Mouse (Mus musculus) Patski (cell line): ENCODE data around the gene Bbs12. TPM values are rescaled to one million over a fixed set of nuclear protein-coding genes. Genes with fewer than 3 reads are reported as not detected.

Source experiments
- ATAC-seq: fragments of 100-300 bp; one replicate; pipeline ENCODE4 v1.8.0; 2021
- CTCF ChIA-PET: fragments of 350-600 bp; sonication (Branson Sonifier 250); formaldehyde crosslinking; loops from one replicate; lab custom pipeline; 2022; ENCODE audit warnings: inconsistent platforms; lab: Charles Lee
- POLR2A ChIA-PET: fragments of 350-600 bp; sonication (Branson Sonifier 250); formaldehyde crosslinking; loops from one replicate; lab custom pipeline; 2022; ENCODE audit warnings: antibody characterized with exemption, inconsistent platforms; lab: Charles Lee
- DNase-seq: peaks from one replicate; pipeline ENCODE4 v3.0.0-alpha.2; 2011; ENCODE audit warnings: low read depth, low spot score
- H3K27me3 ChIP-seq: fragments of 371-371 bp; one replicate; pipeline ENCODE4 v1.5.1; 2021
- CTCF ChIP-seq: fragments of 100-300 bp; IDR thresholded peaks from one replicate; pipeline ENCODE4 v1.5.1; 2021
- in situ Hi-C: fragments of 300-500 bp; cut with MboI; formaldehyde crosslinking; loops from 3 replicates; pipeline ENCODE4 v1.11.1; 2018; ENCODE audit warnings: low pct_unique_long_range_greater_than_20kb, mixed read lengths
- polyA plus RNA-seq: library from polyadenylated mRNA; unstranded; gene quantifications from one replicate; pipeline ENCODE4 v1.2.3, GENCODE M21; 2021

Gene Bbs12
- polyA plus RNA-seq, 1 experiment from 2014 or later: 18.8 TPM

- ChIA-PET CTCF (interaction anchor here (0.6 to 3.0 kb wide), 15 partner anchors 7 to 105 kb away, joined by 3 to 31 read pairs (median 5); partner anchors contain the start of gene Fgf2), POLR2A (no interaction called here)
- in situ Hi-C loops: loop anchor here (10.0 kb wide), 1 partner anchor 880 kb away; no protein-coding TSS in a partner anchor
- H3K27me3 ChIP-seq: no peaks in the 10 kb centered on the region
- ATAC-seq (no peak), DNase-seq (no peak)
- peak; percentile 74 for TF ChIP-seq CTCF
These were observed 12.0 kb downstream of the Bbs12 start for GRCm38 (mm10) chr3:37324310-37324709.

- POLR2A ChIA-PET: no interaction called here
- in situ Hi-C loops: loop anchor here (10.0 kb wide), 1 partner anchor 879 kb away; no protein-coding TSS in a partner anchor
- no peak for ATAC-seq
- CTCF ChIA-PET: interaction anchor here (0.8 to 3.0 kb wide), 13 partner anchors 8 to 103 kb away, joined by 3 to 31 read pairs (median 4); partner anchors contain the start of gene Fgf2
- no peak for TF ChIP-seq CTCF
- no peaks in the 10 kb centered on the region for H3K27me3 ChIP-seq
- DNase-seq: no peak
These were observed 13.2 kb downstream of the Bbs12 start for GRCm38 (mm10) chr3:37325317-37326112.

GRCm38 (mm10) chr3:37326627-37327026 is 14.3 kb downstream of the Bbs12 start:
- ATAC-seq (no peak), DNase-seq (no peak)
- POLR2A ChIA-PET: interaction anchor here (0.7 kb wide), 1 partner anchor 8 kb away, joined by 3 read pairs; no protein-coding TSS in a partner anchor
- no peak for TF ChIP-seq CTCF
- in situ Hi-C loops: loop anchor here (10.0 kb wide), 1 partner anchor 878 kb away; no protein-coding TSS in a partner anchor
- CTCF ChIA-PET: interaction anchor here (1.1 to 2.3 kb wide), 3 partner anchors 10 to 15 kb away, joined by 3 to 6 read pairs (median 3); no protein-coding TSS in a partner anchor
- H3K27me3 ChIP-seq: no peaks in the 10 kb centered on the region

- no peaks in the 10 kb centered on the region for H3K27me3 ChIP-seq
- in situ Hi-C loops: loop anchor here (10.0 kb wide), 1 partner anchor 876 kb away; no protein-coding TSS in a partner anchor
- no peak for ATAC-seq
- TF ChIP-seq CTCF: no peak
- DNase-seq: no peak
- ChIA-PET CTCF (interaction anchor here (1.2 to 2.3 kb wide), 3 partner anchors 11 to 86 kb away, joined by 3 to 12 read pairs (median 6); no protein-coding TSS in a partner anchor), POLR2A (no interaction called here)
These were observed 16.1 kb downstream of the Bbs12 start for GRCm38 (mm10) chr3:37328489-37328888.

DNA sequence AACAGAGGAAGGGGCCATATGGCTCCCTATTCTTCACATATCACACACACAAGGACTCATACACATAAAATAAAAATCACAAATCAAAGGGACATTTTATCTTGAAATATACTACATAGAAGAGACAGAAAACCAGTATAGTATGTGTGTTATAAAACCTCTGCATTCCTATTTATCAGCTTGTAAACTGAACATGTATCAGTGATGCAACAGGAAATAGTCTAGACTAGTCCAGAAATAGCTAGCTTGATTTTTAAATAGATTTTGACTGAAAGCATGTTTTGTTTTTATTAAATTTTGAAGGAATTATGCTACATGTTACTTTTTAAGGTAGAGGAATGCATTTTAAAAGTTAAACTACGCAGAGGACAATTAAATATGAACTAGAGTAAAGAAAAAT is 17.6 kb downstream of the Bbs12 start:
- ChIA-PET CTCF (interaction anchor here (2.2 to 2.3 kb wide), 2 partner anchors 13 to 84 kb away, joined by 6 to 12 read pairs; no protein-coding TSS in a partner anchor), POLR2A (interaction anchor here (0.8 kb wide), 1 partner anchor 8 kb away, joined by 3 read pairs; no protein-coding TSS in a partner anchor)
- no peak for TF ChIP-seq CTCF
- ATAC-seq (no peak), DNase-seq (no peak)
- in situ Hi-C loops: loop anchor here (10.0 kb wide), 1 partner anchor 875 kb away; no protein-coding TSS in a partner anchor
- H3K27me3 ChIP-seq: no peaks in the 10 kb centered on the region

- ChIA-PET POLR2A (interaction anchor here (1.2 kb wide), 1 partner anchor 24 kb away, joined by 3 read pairs; no protein-coding TSS in a partner anchor), CTCF (no interaction called here)
- in situ Hi-C loops: no loop called here
- TF ChIP-seq CTCF: no peak
- DNase-seq: no peak
- H3K27me3 ChIP-seq: no peaks in the 10 kb centered on the region
- no peak for ATAC-seq
These were observed 19.7 kb downstream of the Bbs12 start for GRCm38 (mm10) chr3:37331999-37332449.

DNA sequence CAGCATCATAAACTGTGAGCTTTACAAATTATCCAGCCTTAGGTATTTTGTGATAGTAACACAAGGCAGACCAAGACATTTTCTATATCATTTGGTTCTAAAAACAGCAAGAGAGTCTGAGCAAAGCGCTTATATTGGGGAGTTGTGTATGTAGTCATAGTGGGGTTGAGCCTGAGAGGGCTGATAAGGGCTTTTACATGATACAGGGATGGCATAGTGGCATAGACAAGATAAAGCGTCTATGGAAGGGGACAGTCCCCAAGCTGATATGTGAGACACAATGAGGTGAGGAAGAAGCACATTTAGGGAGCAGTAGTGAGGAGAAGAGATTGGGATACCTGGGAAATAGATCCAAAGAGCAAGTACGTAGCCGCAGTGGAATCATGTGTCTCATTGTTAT is 21.7 kb downstream of the Bbs12 start:
- DNase-seq (no peak), ATAC-seq (no peak)
- POLR2A ChIA-PET: no interaction called here
- CTCF ChIA-PET: interaction anchor here (0.8 to 2.6 kb wide), 3 partner anchors 9 to 115 kb away, joined by 3 to 10 read pairs (median 4); no protein-coding TSS in a partner anchor
- in situ Hi-C loops: no loop called here
- TF ChIP-seq CTCF: no peak
- no peaks in the 10 kb centered on the region for H3K27me3 ChIP-seq

DNA sequence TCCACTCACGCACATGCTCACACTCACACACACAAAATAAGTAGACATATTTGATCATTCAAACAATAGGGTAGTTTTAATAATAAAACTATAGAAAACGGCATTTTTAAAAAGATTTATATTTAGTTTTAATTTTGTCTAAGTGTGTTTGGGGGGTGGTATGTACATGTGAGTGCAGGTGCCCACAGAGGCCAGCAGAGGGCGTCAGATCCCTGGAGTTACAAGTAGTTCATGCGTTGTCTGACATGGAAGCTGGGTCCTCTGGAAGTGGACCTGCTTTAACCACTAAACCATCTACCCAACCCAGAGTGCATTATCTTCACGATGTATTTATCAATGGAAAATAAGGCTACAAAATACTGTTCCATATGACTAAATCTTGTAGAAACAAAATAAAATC is 28.8 kb downstream of the Bbs12 start:
- no peak for DNase-seq
- no peaks in the 10 kb centered on the region for H3K27me3 ChIP-seq
- ATAC-seq: no peak
- ChIA-PET CTCF (interaction anchor here (1.2 to 5.6 kb wide), 8 partner anchors 9 to 75 kb away, joined by 3 to 69 read pairs (median 4); no protein-coding TSS in a partner anchor), POLR2A (interaction anchor here (1.5 kb wide), 1 partner anchor 74 kb away, joined by 3 read pairs; no protein-coding TSS in a partner anchor)
- in situ Hi-C loops: no loop called here
- peak; percentile 84 for TF ChIP-seq CTCF

DNA sequence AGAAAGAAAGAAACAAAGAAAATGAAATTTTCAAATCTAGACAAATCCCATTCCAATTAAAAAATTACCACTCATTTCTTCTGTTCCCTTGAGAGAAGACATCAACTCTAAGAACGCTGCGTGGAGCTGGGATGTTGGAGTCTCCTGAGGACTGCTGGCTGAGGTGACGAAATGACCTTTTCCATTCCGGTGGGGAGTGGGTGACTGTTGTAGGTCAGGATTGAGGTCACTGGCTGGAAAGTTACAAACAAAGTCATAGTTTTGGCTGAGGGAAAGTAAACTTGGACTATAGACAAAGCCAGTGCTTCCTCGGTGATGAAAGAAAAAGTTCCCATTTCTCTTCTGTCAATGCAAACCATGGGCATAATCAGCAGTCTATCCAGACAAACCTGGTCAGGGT is 30.5 kb downstream of the Bbs12 start:
- ChIA-PET CTCF (interaction anchor here (5.6 kb wide), 1 partner anchor 73 kb away, joined by 69 read pairs; no protein-coding TSS in a partner anchor), POLR2A (no interaction called here)
- DNase-seq (no peak), ATAC-seq (no peak)
- TF ChIP-seq CTCF: no peak
- in situ Hi-C loops: no loop called here
- H3K27me3 ChIP-seq: no peaks in the 10 kb centered on the region

GRCm38 (mm10) chr3:37347671-37348070 is 35.3 kb downstream of the Bbs12 start:
- no peaks in the 10 kb centered on the region for H3K27me3 ChIP-seq
- ATAC-seq (no peak), DNase-seq (no peak)
- in situ Hi-C loops: no loop called here
- ChIA-PET CTCF (interaction anchor here (1.9 to 3.0 kb wide), 2 partner anchors 23 to 67 kb away, joined by 7 to 10 read pairs; no protein-coding TSS in a partner anchor), POLR2A (no interaction called here)
- no peak for TF ChIP-seq CTCF
